Mouse (Mus musculus): ENCODE data around the gene Nsdhl. TPM values are rescaled to one million over a fixed set of nuclear protein-coding genes. Genes with fewer than 3 reads are reported as not detected.
A peak's percentile ranks its signal among the peaks of the same experiment; 100 is the strongest.

The Nsdhl gene
- polyA plus RNA-seq (2015; fragmentation: Nextera tagmentation; extraction: Ambion mirVana), result 44.2 and 45.6 TPM in 2 replicates

GRCm38 (mm10) chrX:72917884-72918681, at the start of gene Nsdhl, which contains the start of gene Cetn2:
TSS of gene Nsdhl (plus strand) at chrX:72918557.
TSS of gene Cetn2 (minus strand) at chrX:72918411.
- no peaks in the 10 kb centered on the region for H3K9me3 ChIP-seq
- peak; percentile 99 for ATAC-seq
- H3K27me3 ChIP-seq, result no peaks in the 10 kb centered on the region
- H3K4me1 ChIP-seq (replicated peaks), result peaks cover 34% of the 10 kb centered on the region
- H3K9ac ChIP-seq (replicated peaks), result peak within 1 kb of the TSS; percentile 69
- no peaks in the 10 kb centered on the region for H3K36me3 ChIP-seq
- peak within 1 kb of the TSS; percentile 76 for H3K27ac ChIP-seq
- peak within 1 kb of the TSS; percentile 65 for H3K4me2 ChIP-seq (replicated peaks)
- WGBS, result 27% methylated on average over 41 of the region's 41 CpGs
- peak within 1 kb of the TSS; percentile 54 for H3K4me3 ChIP-seq (replicated peaks)

GRCm38 (mm10) chrX:72895388-72896054, 22.8 kb upstream of the Nsdhl start:
- peak; percentile 99 for ATAC-seq
- no peak overlapping the region for H3K9ac ChIP-seq (replicated peaks)
- no peaks in the 10 kb centered on the region for H3K27me3 ChIP-seq
- H3K36me3 ChIP-seq, result no peaks in the 10 kb centered on the region
- H3K4me1 ChIP-seq (replicated peaks), result peaks cover 11% of the 10 kb centered on the region
- peak overlapping the region; percentile 26; the same call in 1 of the 2 replicates for H3K4me2 ChIP-seq (replicated peaks)
- WGBS, result 33% methylated on average over 5 of the region's 5 CpGs
- H3K4me3 ChIP-seq (replicated peaks), result no peak overlapping the region
- H3K27ac ChIP-seq, result peak overlapping the region; percentile 84
- H3K9me3 ChIP-seq, result no peaks in the 10 kb centered on the region

- Histone ChIP-seq H3K4me1 (replicated peaks) (peaks cover 11% of the 10 kb centered on the region), H3K9me3 (no peaks in the 10 kb centered on the region), H3K4me2 (replicated peaks) (0 out of 2 replicates have a peak overlapping the region, but pooled peaks have one; percentile 26), H3K36me3 (no peaks in the 10 kb centered on the region), H3K27ac (peak overlapping the region; percentile 84), H3K9ac (replicated peaks) (no peak overlapping the region), H3K4me3 (replicated peaks) (no peak overlapping the region), H3K27me3 (no peaks in the 10 kb centered on the region)
- ATAC-seq, result no peak
- 42% methylated on average over 1 of the region's 1 CpGs for WGBS
Observed at GRCm38 (mm10) chrX:72896055-72896437, 22.3 kb upstream of the Nsdhl start.

- Histone ChIP-seq H3K27me3 (no peaks in the 10 kb centered on the region), H3K27ac (no peak overlapping the region)
- 22% methylated on average over 1 of the region's 1 CpGs for WGBS
Observed at GRCm38 (mm10) chrX:72902530-72902929, 15.8 kb upstream of the Nsdhl start.

GRCm38 (mm10) chrX:72907619-72908403, 10.5 kb upstream of the Nsdhl start:
- Histone ChIP-seq H3K4me1 (replicated peaks) (no peaks in the 10 kb centered on the region), H3K27ac (no peak overlapping the region), H3K4me3 (replicated peaks) (no peak overlapping the region), H3K9ac (replicated peaks) (no peak overlapping the region), H3K9me3 (no peaks in the 10 kb centered on the region), H3K4me2 (replicated peaks) (no peak overlapping the region), H3K27me3 (no peaks in the 10 kb centered on the region), H3K36me3 (no peaks in the 10 kb centered on the region)
- ATAC-seq, result peak; percentile 77
- 80% methylated on average over 6 of the region's 6 CpGs for WGBS

More at GRCm38 (mm10) chrX:72902530-72902929, 15.8 kb upstream of the Nsdhl start:
- Histone ChIP-seq H3K4me1 (replicated peaks) (no peaks in the 10 kb centered on the region), H3K4me2 (replicated peaks) (no peak overlapping the region), H3K9me3 (no peaks in the 10 kb centered on the region), H3K4me3 (replicated peaks) (no peak overlapping the region), H3K36me3 (no peaks in the 10 kb centered on the region), H3K9ac (replicated peaks) (no peak overlapping the region)
- no peak for ATAC-seq

- H3K27ac ChIP-seq, result no peak overlapping the region
- H3K36me3 ChIP-seq, result no peaks in the 10 kb centered on the region
- no peaks in the 10 kb centered on the region for H3K9me3 ChIP-seq
- peak; percentile 77 for ATAC-seq
- H3K27me3 ChIP-seq, result no peaks in the 10 kb centered on the region
- WGBS, result 9% methylated on average over 2 of the region's 2 CpGs
- no peak overlapping the region for H3K9ac ChIP-seq (replicated peaks)
- H3K4me2 ChIP-seq (replicated peaks), result no peak overlapping the region
- H3K4me1 ChIP-seq (replicated peaks), result no peaks in the 10 kb centered on the region
- no peak overlapping the region for H3K4me3 ChIP-seq (replicated peaks)
Observed at GRCm38 (mm10) chrX:72908404-72908741, 10.0 kb upstream of the Nsdhl start.

- H3K27me3 ChIP-seq, result no peaks in the 10 kb centered on the region
- no peak for ATAC-seq
- H3K36me3 ChIP-seq, result no peaks in the 10 kb centered on the region
- H3K9ac ChIP-seq (replicated peaks), result no peak overlapping the region
- no peak overlapping the region for H3K4me3 ChIP-seq (replicated peaks)
- no peaks in the 10 kb centered on the region for H3K4me1 ChIP-seq (replicated peaks)
- H3K27ac ChIP-seq, result no peak overlapping the region
- H3K9me3 ChIP-seq, result no peaks in the 10 kb centered on the region
- no peak overlapping the region for H3K4me2 ChIP-seq (replicated peaks)
- 78% methylated on average over 1 of the region's 1 CpGs for WGBS
Observed at GRCm38 (mm10) chrX:72911611-72912010, 6.7 kb upstream of the Nsdhl start.

- Histone ChIP-seq H3K9ac (replicated peaks) (peak overlapping the region; percentile 69), H3K4me2 (replicated peaks) (peak overlapping the region; percentile 65), H3K4me3 (replicated peaks) (peak overlapping the region; percentile 54), H3K27ac (peak overlapping the region; percentile 76), H3K27me3 (no peaks in the 10 kb centered on the region), H3K9me3 (no peaks in the 10 kb centered on the region), H3K4me1 (replicated peaks) (peaks cover 34% of the 10 kb centered on the region), H3K36me3 (no peaks in the 10 kb centered on the region)
- ATAC-seq, result no peak
- 17% methylated on average over 6 of the region's 6 CpGs for WGBS
Observed at GRCm38 (mm10) chrX:72918682-72919059, 314 bp downstream of the Nsdhl start.

- H3K27ac ChIP-seq, result no peak overlapping the region
- no peak for ATAC-seq
- H3K9me3 ChIP-seq, result no peaks in the 10 kb centered on the region
- H3K27me3 ChIP-seq, result no peaks in the 10 kb centered on the region
- no peak overlapping the region for H3K9ac ChIP-seq (replicated peaks)
- peaks cover 5% of the 10 kb centered on the region for H3K36me3 ChIP-seq
- 85% methylated on average over 2 of the region's 2 CpGs for WGBS
- peaks cover 34% of the 10 kb centered on the region for H3K4me1 ChIP-seq (replicated peaks)
- H3K4me2 ChIP-seq (replicated peaks), result no peak overlapping the region
- no peak overlapping the region for H3K4me3 ChIP-seq (replicated peaks)
Observed at GRCm38 (mm10) chrX:72921391-72921790, 3.0 kb downstream of the Nsdhl start.

- Histone ChIP-seq H3K4me1 (replicated peaks) (no peaks in the 10 kb centered on the region), H3K4me3 (replicated peaks) (no peak overlapping the region), H3K27me3 (no peaks in the 10 kb centered on the region), H3K27ac (no peak overlapping the region), H3K9ac (replicated peaks) (no peak overlapping the region), H3K9me3 (no peaks in the 10 kb centered on the region), H3K36me3 (peaks cover 45% of the 10 kb centered on the region), H3K4me2 (replicated peaks) (no peak overlapping the region)
- ATAC-seq, result no peak
- 75% methylated on average over 4 of the region's 4 CpGs for WGBS
Observed at GRCm38 (mm10) chrX:72953464-72953863, 35.1 kb downstream of the Nsdhl start.

- H3K4me2 ChIP-seq (replicated peaks), result no peak overlapping the region
- H3K27ac ChIP-seq, result no peak overlapping the region
- no peaks in the 10 kb centered on the region for H3K27me3 ChIP-seq
- peaks cover 32% of the 10 kb centered on the region for H3K36me3 ChIP-seq
- no peaks in the 10 kb centered on the region for H3K4me1 ChIP-seq (replicated peaks)
- H3K9me3 ChIP-seq, result no peaks in the 10 kb centered on the region
- no peak overlapping the region for H3K4me3 ChIP-seq (replicated peaks)
- H3K9ac ChIP-seq (replicated peaks), result no peak overlapping the region
- 91% methylated on average over 4 of the region's 4 CpGs for WGBS
- ATAC-seq, result no peak
Observed at GRCm38 (mm10) chrX:72956486-72956885, 38.1 kb downstream of the Nsdhl start.

GRCm38 (mm10) chrX:72960431-72960830, 42.1 kb downstream of the Nsdhl start:
- H3K9ac ChIP-seq (replicated peaks), result no peak overlapping the region
- no peak overlapping the region for H3K27ac ChIP-seq
- H3K4me2 ChIP-seq (replicated peaks), result no peak overlapping the region
- H3K27me3 ChIP-seq, result no peaks in the 10 kb centered on the region
- H3K9me3 ChIP-seq, result no peaks in the 10 kb centered on the region
- WGBS, result 87% methylated on average over 4 of the region's 4 CpGs
- H3K4me3 ChIP-seq (replicated peaks), result no peak overlapping the region
- no peaks in the 10 kb centered on the region for H3K4me1 ChIP-seq (replicated peaks)
- H3K36me3 ChIP-seq, result peaks cover 28% of the 10 kb centered on the region
- ATAC-seq, result no peak

All from midbrain, embryonic 13.5 days (tissue).